18 mouse cellular contexts compared by ENCODE assay signal in the genomic region with DNA sequence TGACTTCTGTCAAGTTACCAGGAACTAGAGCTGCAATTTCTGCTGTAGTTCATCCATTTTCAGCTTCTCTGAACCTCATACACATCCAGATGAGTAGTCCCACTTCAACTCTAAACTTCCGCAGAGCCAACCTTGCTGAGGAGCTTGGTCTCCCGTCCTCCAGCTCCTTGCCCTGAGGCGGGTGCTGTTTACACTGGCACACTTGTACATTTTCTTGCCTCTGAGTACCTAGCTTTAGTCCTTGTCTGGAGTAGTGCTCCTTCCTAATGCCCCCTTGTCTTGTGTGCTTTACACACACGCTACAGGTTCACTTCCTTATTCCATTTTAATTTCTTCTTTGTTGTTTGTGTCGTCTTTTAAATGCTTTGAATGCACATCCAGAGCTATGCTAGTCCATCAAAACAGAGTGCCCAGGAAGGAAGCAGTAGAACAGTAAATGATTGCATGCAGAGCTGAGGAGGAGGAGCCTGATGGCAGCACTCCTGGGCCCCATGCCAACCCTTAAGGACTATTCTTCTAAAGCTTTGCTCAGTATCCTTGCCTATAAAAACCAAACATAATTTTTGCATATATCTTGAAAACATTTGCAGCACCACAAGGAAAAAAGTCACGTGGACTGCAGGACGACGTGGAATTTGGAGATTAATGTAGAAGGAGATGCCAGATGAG. TPM values are rescaled to one million over a fixed set of nuclear protein-coding genes. Genes with fewer than 3 reads are reported as not detected.
DNase-seq lines count a peak whose midpoint lies in the region; ATAC-seq lines count a peak whose summit lies in the region.
"Had no signal": no experiment of that assay in that cellular context is flagged by ENCODE, and none has a peak within 500 bp of the region (broad histone marks: within the 10 kb centered on the region; RNA-seq: fewer than 3 reads in every experiment).

No protein-coding gene starts in this region.

- peak; percentile 41 for DNase-seq in kidney, postnatal 10 days
- DNase-seq in kidney, adult 9 months = no peak
- peak; percentile 10 for DNase-seq in right cerebral cortex, postnatal 4 days
- no peak for DNase-seq in right cerebral cortex, postnatal 36 days (ENCODE audit: low spot score in 2 of 2)
- DNase-seq in lung, postnatal 10 days = peak; percentile 47
- no peak for DNase-seq in gastrocnemius, postnatal 4 days (ENCODE audit: low spot score in 2 of 2)
- DNase-seq: adrenal gland, adult 2 months; B cell, adult 2 months; cerebellum, adult 2 months; cerebellum, postnatal 25 days; gastrocnemius, adult 2 months; gastrocnemius, postnatal 36 days; heart, postnatal 10 days; thymus, postnatal 4 days had no signal

- no peak for ATAC-seq in megakaryocyte-erythroid progenitor cell, adult 5-6 weeks (replicated peaks; ENCODE audit: low FRiP score, low TSS enrichment, poor library complexity, severe bottlenecking)
- ATAC-seq: activated CD4-positive, CD25-positive, alpha-beta regulatory T cell, adult 4 months; forebrain, embryonic 13.5 days; intestine, postnatal 0 days had no signal

RNA-seq across cellular contexts. Expression of gene 2610301B20Rik, which starts 9.6 kb away (rescaled TPM):
- total RNA-seq in megakaryocyte-erythroid progenitor cell, adult 5-6 weeks (2014; fragmentation: Nextera tagmentation) = 22.9 and 23.3 TPM in 2 replicates
- total RNA-seq in megakaryocyte-erythroid progenitor cell, adult 5-6 weeks (2017) = 7.7 and 20.8 TPM in 2 replicates
- total RNA-seq in gastrocnemius, postnatal 4 days (2021) = 1 to 10 TPM; 8.3 to 9.9 TPM

Comparison
In these comparisons a context has a peak if more than half of its experiments do, and no peak if none do; other contexts are left out.
1. DNase-seq: peak in kidney, postnatal 10 days (single experiment), right cerebral cortex, postnatal 4 days (single experiment) and lung, postnatal 10 days (single experiment); none in kidney, adult 9 months (single experiment), right cerebral cortex, postnatal 36 days (0 of 2) and gastrocnemius, postnatal 4 days (0 of 2).